Mouse (Mus musculus): ENCODE results near the gene Olfml2b.

The Olfml2b gene

GRCm38 (mm10) chr1:170644255-170645205 is at the start of gene Olfml2b:
Olfml2b (plus strand) TSS chr1:170644532.
- no peak for DNase-seq (ENCODE audit: low read depth)

- no peak for DNase-seq (ENCODE audit: low read depth)
These were observed 49.8 kb upstream of the Olfml2b start for GRCm38 (mm10) chr1:170594575-170594974.

GRCm38 (mm10) chr1:170605228-170606001 is 38.9 kb upstream of the Olfml2b start:
- DNase-seq (ENCODE audit: low read depth): no peak

- DNase-seq (ENCODE audit: low read depth): no peak
These were observed 37.0 kb upstream of the Olfml2b start for GRCm38 (mm10) chr1:170607231-170607917.

- DNase-seq (ENCODE audit: low read depth): no peak
These were observed 35.8 kb upstream of the Olfml2b start for GRCm38 (mm10) chr1:170608461-170609071.

DNA sequence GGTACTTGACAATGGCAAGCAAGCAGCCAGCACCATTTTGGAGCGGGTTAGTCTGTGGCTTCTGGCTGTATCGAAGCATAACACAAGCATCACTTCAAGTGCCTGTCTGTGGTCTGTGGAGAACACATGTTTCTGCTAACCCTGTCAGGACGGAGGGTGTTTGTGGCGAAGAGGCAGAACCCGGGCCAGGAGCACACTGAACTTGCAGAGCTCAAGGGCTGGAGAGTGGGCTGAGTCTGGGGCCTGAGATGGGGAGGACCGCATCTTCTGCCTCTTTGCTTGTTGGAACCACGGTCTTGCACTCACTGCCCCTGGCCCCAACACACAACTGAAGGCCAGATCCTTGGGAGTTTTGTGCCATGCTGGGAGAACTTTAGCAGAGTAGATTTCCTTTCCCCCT is 34.5 kb upstream of the Olfml2b start:
- no peak for DNase-seq (ENCODE audit: low read depth)

DNA sequence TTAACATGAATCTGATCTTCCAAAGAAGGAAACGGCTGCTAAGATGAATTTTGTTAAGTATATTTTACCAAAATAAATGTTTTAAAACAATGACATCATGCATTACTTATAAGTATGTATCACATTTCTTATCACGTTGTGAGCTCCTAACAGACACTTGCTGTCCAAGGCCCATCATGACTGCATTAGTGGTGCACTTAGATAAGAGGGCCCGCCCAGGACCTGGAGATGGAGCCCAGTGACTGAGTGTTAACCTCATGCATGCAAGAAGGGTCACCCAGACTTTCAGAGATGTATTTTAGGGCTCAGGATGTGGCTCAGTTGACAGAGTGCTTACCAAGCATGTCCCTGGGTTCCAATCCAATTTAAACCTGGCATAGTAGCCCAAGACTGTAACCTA is 34.0 kb upstream of the Olfml2b start:
- DNase-seq (ENCODE audit: low read depth): no peak

- no peak for DNase-seq (ENCODE audit: low read depth)
These were observed 33.6 kb upstream of the Olfml2b start for GRCm38 (mm10) chr1:170610695-170611094.

- no peak for DNase-seq (ENCODE audit: low read depth)
These were observed 32.7 kb upstream of the Olfml2b start for GRCm38 (mm10) chr1:170611631-170612030.

- no peak for DNase-seq (ENCODE audit: low read depth)
These were observed 31.1 kb upstream of the Olfml2b start for GRCm38 (mm10) chr1:170612968-170613872.

DNA sequence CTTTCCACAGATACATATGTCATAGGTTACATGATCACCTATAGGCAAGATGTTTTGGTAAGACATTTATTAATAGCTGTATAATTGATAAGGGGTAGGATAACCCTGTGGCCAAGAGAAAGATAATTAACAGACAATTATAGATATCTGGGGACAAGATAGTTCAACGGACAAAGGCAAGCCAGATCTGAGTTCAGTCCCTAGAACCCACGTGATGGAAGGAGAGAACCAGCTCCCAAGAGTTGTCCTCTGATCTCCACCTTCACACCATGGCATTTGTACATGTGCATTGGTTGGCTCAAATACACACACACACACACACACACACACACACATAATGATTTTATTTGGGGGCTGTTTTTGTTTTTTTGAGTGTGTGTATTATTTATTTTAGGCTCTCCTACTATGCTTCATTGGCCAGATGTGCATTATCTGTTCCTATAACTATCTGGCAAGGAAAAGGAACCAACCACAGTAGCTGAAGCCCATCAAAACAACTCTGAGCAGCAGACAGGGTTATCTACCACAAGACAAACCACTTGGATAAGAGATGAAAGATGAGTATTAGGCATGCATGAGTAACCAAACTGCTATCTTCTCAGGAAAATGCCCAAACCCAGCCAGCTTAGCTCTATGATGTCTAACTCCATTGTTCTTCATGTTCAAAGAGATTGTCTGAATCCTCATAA is 24.5 kb upstream of the Olfml2b start:
- no peak for DNase-seq (ENCODE audit: low read depth)

DNA sequence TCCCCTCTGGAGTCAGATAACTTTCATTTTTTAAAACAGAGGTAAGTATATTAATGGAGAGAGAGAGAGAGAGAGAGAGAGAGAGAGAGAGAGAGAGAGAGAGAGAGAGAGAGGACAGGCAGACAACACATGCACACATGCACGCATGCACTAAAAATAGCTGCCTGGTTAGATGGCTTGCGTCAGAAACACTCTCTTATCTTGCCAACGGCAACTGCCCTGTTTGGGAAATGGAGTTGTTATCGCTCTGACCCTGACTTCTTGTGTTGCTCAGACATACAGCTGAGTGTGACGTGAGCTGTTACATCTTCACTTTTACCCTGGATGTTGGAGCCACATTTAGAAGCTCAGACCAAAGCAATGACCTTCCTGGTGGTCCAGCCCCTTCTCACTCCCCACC is 21.4 kb upstream of the Olfml2b start:
- no peak for DNase-seq (ENCODE audit: low read depth)

GRCm38 (mm10) chr1:170623432-170623831 is 20.9 kb upstream of the Olfml2b start:
- DNase-seq (ENCODE audit: low read depth): no peak

- no peak for DNase-seq (ENCODE audit: low read depth)
These were observed 13.8 kb upstream of the Olfml2b start for GRCm38 (mm10) chr1:170630489-170630888.

- DNase-seq (ENCODE audit: low read depth): no peak
These were observed 12.8 kb upstream of the Olfml2b start for GRCm38 (mm10) chr1:170631571-170631970.

DNA sequence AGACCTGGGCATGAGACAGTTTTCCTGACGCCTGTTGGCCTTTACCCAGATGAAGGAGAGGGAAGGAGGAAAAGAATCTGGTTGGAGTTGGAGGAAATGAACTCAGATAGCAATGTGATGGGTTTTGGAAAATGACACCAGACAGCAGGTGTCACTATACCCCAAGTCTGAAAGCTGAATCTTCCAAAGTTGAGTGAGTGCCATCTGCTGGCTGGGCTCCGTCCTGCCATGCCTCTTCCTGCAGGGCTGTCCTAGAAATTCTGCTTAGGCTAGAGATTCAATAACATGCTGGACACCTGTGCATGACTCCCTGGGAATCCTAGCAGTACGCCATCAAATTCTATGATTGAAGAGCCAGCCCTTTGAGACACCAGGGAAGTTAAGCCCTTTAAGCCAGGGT is 11.9 kb upstream of the Olfml2b start:
- peak; percentile 45 for DNase-seq (ENCODE audit: low read depth)

DNA sequence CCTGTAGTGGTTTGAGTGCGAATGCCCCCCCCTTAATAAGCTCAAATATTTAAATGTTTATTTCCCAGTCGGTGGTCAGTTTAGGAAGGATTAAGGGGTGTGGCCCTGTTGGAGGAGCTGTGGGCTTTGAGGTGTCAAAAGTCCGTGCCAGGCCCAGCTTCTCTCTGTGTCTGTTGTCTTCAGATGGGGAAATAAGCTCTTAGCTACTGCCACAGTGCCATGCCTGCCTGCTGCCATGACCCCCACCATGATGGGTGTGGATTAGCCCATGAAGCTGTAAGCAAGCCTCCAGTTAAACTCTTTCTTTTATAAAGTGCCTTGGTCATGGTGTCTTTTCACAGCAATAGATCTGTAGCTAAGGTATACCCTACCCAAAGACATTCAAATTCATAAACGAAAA is 11.5 kb upstream of the Olfml2b start:
- no peak for DNase-seq (ENCODE audit: low read depth)

- no peak for DNase-seq (ENCODE audit: low read depth)
These were observed 5.4 kb upstream of the Olfml2b start for GRCm38 (mm10) chr1:170638941-170639340.

- no peak for DNase-seq (ENCODE audit: low read depth)
These were observed 1.7 kb downstream of the Olfml2b start for GRCm38 (mm10) chr1:170645896-170646605.
